Mouse (Mus musculus): ENCODE measurements around the gene Gas2l1.

The Gas2l1 gene

DNA sequence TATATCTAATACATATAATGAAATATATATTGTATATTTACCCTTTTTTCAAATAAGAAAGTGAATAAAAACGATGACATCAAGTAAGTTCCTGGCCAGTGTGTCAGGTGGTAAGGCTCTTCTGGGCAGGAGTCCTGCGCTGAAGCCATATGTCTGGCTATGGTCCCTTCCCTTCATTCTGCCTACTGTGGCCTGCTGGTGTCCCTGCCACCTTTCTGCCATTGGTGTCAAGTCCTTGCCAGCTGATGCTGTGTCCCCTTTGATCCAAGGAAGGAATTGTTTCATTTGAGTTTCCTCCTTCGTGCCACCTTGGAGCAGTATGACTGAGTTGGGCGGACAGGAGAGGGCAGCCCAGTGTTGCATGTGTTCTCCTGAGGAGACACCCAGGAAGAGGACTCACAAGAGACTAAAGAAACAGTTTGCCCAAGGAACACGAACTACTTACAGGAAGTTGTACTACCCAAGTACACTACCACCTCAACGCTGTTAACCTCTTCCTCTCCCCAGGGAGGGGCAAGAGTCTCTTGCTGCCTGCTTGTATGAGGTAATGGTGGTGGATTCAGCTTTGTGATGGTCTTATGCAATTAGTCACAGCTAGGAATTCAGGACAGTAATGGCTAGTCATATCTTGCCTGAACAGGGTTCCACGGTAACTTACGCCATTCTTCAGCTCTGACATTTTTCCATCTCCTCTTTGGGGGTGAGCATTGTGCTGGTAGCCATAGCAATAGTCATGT lies 22.3 kb downstream of the Gas2l1 start:
- DNase-seq (ENCODE audit: low spot score) = no peak

DNA sequence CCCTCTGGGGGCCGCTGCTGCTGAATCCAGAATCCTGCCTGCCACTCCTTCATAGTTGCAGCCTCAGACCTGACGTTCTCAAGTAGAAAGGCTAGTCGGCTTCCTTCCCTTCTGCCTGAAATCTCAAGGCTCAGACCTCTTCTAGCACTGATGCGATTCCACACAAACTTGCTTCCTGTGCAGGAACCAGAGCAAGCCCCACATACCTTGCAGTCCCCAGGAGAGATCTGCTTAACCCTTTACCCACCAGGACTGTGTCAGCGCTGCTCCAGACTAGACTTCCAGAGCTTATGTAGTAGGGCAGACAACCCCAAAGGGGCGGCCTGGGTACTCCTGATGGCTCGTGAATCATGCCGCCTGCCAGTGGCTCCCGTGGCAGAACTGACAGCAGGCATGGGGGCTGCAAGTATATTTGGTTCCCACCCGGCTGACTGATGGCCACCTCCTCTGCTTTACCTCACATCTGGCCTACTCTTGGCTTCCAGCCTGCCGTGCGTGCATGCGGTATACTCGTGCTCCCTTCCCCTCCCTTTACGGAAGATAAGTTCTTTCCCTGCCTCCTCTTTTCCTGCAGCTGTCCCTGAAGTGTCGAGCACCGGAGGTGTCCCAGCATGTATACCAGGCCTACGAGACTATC lies 23.9 kb downstream of the Gas2l1 start:
- DNase-seq (ENCODE audit: low spot score) = no peak

DNA sequence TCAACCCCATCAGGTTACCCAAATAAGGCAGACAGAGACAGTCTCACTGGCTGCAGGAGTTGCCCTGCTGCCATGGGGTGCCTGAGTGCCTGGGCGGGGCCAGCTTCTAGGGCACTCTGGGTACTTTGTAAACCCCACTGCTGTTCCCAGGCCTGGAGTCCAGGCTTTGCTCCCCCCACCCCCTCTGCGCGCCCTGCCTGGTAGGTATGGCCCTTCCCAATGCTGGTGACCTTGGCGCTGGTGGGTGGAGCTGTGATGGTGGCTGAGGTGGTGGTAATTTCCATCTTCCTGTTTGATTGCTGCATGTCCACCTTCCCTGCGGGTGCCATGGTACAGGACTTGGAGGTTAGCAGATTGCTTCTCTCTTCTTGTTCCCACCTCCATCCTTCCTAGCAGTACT lies 24.5 kb downstream of the Gas2l1 start:
- no peak for DNase-seq (ENCODE audit: low spot score)

DNA sequence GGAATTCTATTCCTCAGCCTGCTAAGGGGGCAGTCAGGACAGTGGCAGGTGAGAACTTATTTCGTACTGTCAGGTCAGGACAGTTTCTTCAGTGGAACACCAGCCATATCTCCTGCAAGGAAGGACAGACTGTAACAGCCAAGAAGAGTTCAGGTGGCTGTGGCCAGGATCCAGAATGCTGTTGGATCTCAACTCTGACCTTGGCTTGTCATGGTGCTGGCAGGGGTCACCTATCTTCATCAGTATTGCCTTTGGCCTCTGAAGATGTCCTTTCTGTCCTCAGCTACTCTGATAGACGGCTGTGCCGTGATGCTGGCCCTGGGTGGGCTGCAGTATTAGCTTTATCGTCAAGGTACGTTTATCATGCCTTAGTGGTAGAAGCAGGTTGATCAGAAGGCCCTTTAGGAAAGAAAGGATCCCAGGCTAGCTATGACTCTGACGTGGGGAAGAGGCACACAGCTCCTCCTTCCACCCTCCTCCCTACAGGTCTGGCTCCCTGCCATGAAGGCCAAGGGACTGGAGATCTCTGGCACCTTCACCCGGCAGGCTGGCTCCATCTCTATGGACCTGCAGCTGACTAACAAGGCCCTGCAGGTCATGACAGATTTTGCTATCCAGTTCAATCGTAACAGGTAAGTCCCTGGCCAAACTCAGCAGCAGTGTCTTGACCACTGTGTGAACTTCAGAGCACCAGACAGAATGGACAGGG lies 27.8 kb downstream of the Gas2l1 start:
- no peak for DNase-seq (ENCODE audit: low spot score)

DNA sequence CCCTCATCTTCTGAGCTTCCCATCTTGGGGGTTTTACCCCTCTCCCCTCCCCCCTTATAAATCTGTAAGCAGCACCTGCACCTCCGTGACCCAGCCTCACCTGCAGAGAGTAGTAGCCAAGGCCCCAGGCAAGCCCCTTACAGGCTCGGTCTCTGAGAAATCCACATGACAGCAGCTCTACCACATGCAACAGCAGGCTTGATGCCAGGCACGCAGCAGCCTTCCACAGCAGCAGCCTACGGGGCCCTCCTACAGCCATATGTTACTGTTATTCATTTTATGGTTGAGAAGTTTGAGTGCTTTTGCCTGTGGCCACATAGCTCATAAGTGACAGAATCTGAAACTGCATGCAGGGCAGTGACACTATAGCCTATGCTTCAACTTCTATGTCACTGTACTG lies 29.7 kb downstream of the Gas2l1 start:
- DNase-seq (ENCODE audit: low spot score) = no peak

DNA sequence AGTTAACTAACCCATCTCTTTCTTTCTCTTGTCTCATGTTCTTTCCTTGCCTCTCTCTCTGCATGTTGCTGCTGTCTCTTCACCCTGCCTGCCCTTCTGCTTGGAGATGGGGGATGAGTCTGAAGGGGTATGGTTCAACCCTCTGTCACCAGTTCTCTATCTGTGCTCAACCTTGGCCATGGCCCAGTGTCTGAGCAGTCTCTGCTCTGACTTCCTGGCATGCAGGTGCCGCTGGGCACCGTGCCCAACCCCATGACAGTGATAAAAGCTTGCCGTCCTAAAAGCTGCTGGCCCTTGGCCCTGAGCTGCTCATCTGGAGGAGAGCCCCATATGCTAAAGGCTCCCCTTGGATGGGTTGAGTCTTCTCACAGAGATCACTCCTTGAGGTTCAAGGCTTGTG lies 32.0 kb downstream of the Gas2l1 start:
- DNase-seq (ENCODE audit: low spot score) = no peak

DNA sequence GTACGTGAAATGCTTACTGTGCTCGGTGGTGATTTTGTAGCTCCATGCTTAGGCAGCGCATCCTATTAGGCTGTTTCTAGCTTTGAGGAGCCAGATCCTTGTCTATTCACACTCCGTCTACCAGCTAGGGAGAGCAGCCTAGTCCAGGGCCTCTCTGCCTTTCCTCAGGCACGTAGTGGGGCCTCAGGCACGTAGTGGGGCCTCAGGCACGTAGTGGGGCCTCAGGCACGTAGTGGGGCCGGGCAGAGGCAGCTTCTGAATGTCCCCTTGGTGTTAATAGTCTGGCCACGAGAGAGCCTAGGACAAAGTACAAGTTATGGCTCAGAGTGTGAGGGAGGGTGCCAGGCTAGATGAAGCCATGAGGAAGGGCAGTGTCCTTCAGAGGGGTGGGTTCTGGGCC lies 32.4 kb downstream of the Gas2l1 start:
- no peak for DNase-seq (ENCODE audit: low spot score)

DNA sequence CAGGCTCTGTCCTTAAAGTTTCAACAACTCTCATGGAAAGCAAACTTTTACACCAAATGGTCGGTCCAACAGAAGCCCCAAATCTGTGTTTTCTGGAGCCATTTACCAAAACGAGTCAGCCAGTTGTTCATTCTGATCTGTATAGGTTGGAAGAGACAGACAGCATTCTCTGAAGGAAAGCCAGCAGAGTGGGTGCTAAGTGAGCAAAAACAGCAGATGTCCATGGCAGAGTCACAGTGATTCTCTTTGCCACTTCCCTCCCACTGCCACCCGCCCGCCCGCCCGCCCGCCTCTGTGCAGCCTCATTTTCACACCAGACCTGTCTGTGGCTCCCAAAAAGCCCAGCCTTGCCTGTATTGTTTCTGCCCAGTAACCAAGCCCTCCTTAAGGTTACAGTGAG lies 36.9 kb downstream of the Gas2l1 start:
- DNase-seq (ENCODE audit: low spot score) = no peak

DNA sequence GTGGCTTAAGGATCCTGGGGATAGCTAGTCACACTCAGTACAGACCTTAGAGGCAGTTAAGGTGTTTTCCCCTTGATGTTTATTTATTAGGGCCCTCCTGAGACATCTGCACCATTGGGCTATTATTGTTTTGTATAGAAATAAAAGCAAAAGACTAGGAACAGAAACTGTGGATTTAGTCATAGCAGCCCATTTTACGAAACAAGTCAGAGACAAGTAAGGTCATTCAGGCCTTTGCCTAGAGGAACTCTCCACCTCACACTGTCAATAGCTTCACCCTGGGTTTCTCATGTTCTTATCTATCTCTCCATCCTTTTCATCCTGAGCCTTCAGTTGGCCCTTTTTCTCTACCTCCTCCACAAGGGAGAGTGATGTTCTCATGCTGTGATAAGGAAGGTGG lies 40.0 kb downstream of the Gas2l1 start:
- no peak for DNase-seq (ENCODE audit: low spot score)

DNA sequence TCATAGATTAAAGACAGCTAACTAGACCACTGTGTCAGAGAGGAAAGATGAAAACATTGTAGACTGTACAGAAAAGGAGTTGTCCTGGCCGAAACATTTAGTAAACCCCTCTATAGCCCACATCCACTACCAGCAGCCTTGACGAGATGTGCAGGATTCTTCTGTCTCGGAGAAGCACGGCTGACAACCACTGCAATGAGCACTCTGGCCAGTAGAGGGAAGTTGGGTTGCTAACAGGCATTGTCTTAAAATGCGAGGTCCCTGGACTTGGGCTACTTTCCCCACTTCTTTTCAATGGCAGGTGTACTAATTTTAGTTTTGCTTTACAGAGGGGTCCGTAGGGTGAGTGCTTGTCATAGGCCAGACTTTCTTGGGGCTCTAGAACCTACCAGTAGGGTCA lies 47.6 kb downstream of the Gas2l1 start:
- no peak for DNase-seq (ENCODE audit: low spot score)

DNA sequence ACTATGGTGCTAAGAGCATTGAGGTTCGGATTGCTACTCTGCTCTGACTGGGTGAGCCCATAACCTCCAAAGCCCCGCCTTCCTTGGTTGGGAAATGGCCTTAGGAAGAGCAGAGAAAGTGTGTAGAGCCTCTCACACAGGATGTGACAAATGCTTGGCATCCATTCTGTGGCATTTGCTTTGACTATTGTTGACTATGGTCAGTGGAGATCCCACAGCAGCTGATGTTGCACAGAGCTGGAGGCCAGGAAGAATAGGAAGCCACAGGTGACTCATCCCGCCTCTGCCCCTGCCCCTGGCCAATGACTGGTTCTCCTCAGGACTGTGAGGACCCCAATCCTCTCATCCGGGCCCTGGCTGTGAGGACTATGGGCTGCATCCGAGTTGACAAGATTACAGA lies 48.8 kb downstream of the Gas2l1 start:
- DNase-seq (ENCODE audit: low spot score) = no peak

DNA sequence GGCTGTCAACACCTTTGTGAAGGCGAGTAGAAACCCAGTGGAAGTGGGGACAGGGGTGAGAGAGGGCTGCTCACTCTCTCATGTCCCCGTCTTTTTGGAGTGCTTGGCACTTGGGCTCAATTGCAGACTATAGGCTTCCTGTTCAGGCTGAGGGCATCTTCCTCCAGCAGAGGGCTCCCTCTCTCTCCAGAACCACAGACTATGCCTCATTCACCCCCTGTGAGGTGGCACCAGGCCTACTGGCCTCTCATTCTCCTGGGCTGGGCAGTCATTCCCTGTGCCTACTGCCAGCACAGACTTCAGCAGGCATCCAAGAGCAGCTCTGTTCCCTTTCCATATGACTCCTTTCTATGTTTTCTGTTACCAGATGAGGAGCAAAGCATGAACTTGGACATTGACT lies 49.4 kb downstream of the Gas2l1 start:
- no peak for DNase-seq (ENCODE audit: low spot score)

DNA sequence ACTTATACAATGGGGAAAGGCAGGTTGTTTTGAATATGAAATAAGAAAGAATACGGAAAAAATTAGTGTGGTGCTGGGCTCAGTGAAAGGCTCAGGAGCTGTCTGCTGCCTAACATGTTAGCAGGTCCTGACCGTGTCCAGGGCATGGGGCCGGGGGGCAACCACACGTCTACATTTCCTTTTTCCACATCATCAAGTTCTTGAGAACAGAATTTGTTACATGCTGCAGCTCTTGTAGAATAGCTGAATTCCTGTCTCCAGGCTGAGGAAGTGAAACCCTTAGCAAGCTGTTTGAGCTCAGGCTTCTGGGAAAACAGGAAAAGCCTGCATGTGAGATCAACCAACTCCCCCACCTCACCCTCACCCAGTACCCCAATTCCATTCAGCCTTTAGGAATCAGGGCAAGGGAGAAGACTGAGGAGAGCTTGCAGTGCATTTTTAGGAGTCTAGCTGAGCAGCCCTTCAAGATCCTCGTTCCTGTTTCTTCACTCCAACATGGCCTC lies 52.9 kb downstream of the Gas2l1 start:
- DNase-seq (ENCODE audit: low spot score) = no peak

DNA sequence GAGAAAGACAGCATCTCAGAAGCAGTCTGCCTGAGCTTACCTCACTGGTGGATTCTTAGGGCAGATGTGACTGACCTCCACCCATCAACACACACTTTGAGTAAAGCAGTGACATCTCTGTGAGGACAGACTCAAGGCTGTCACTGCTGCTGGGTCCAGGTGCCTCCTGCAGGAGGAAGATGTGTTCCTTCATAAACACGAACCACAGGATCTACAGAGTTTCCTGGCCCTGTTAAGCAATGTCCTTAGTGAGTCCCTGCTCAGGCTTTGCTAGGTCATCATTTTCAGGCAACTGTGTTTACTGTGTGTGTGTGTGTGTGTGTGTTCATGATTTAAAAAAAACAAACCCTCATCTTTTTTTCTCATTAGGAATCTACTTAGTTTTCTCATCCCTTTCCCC lies 53.6 kb downstream of the Gas2l1 start:
- no peak for DNase-seq (ENCODE audit: low spot score)

DNA sequence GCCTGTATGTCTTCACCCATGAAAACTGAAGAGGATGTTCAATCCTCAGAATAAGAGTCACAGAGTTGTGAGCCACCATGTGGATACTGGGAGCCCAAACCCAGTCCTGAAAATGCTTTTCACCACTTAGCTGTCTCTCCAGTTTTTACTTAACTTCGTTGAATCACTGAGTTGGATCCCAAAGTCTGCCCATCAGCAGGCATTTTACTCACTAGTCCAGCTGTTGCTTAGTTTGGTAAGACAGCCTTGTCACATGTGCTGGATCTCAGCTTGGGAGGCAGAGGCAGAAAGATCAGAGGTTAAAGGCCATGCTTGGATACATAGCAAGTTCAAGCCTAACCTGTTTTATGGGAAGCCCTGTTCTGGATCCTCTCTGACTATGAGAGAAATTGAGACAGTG lies 54.9 kb downstream of the Gas2l1 start:
- DNase-seq (ENCODE audit: low spot score) = no peak

DNA sequence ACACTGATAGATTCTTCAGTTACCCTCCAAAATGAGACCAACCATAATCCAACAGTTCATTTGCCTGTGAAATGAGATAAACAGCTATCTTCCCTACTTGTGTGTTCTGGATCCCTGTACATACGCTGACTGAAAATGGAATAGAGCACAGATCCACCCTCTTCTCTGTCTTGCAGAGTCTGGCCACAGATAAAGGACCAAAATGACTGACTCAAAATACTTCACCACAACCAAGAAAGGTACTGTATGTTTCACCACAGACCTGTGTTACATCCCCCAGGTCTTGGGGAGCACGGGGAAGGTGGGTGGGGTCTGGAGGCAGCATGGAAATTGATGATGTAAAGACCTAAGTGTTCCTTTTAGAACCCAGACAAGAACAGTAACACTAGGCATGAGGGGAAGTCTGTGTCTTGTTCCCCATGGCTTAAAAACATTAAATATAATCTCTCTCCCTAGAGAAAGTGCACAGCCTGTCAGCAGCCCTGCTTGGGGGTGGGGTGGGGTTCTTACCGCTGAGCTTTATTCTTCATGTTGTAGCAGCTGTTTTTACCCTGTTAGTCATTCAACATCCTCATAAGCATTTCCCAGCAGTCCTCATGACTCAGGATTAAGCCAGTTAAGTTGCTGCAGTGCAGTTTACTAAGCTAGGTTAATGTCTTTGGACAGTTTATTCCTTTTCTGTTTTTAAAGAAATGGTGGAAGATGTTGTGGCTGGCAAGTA lies 55.6 kb downstream of the Gas2l1 start:
- no peak for DNase-seq (ENCODE audit: low spot score)

DNA sequence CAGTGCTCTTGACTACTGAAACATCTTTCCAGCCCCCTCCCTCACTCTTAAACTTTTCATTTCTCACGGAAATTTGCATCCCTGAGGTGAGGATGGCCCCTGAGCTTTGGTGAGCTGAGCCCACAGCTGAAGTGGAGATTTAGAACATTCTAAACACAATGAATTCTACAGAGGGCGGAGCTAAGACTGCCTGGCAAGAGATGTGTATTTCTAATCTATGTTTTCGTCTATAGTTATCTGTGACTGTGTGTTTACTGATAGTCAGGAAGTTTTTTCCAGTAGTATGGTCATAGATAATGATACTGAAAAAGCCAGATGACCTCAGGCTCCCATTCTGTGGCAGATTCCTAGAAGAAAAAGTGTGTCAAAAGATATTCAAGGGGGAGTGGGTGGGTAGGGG lies 56.3 kb downstream of the Gas2l1 start:
- DNase-seq (ENCODE audit: low spot score) = no peak

DNA sequence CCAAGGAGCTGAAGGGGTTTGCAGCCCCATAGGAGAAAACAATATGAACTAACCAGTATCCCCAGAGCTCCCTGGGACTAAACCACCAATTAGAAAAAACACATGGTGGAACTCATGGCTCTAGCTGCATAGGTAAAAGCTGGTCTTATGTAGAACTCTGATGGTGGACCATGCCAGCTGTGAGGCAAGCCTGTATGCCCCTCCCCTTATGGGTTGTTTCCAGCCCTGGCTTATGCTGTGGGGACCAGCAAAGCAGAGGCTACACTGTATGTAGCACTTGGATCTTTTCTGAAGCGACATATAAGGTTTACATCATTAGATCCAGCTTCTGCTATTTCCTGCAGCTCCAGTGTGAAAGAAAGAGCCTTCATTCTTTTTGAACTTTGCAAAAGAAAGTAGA lies 57.9 kb downstream of the Gas2l1 start:
- no peak for DNase-seq (ENCODE audit: low spot score)

DNA sequence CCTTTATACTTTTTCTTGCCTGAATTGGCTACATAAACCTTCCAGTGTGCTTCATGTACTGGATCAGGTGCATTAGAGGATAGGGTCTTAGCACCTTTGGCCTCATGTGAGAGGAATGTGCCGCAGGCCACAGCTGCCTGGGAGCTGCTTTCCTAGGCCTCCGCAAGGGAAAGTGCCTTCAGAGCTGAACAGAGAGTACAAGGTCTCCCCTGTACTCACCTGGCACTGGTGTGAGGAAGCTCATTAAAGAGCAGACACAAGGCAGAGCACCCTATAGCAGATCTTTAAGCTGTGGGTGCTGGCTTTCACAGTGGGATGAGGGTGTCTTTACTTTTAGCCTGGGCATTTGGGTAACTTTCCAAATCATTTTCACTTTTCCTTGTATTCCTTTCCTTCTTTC lies 59.6 kb downstream of the Gas2l1 start:
- no peak for DNase-seq (ENCODE audit: low spot score)

All from yolk sac, embryonic 10.5 days (tissue).